Mouse (Mus musculus) heart, embryonic 15.5 days (tissue): ENCODE measurements around the gene Gh. TPM values are rescaled to one million over a fixed set of nuclear protein-coding genes. Genes with fewer than 3 reads are reported as not detected.

Source experiments
- ATAC-seq: fragments of 200-750 bp; cut with Nextera tagmentation; replicated peaks from 2 replicates; pipeline ENCODE4 v1.8.0; 2017; ENCODE audit warnings: low read depth, moderate TSS enrichment; ENCODE audit not compliant: insufficient number of reproducible peaks, insufficient read depth, low FRiP score
- H3K27ac ChIP-seq: fragments of 300-500 bp; sonication (generic); 2 replicates; pipeline ENCODE4 v1.5.1; 2015; ENCODE audit warnings: mild to moderate bottlenecking, inconsistent platforms
- H3K27me3 ChIP-seq: fragments of 300-500 bp; sonication (generic); 2 replicates; pipeline ENCODE4 v1.6.1; 2015; ENCODE audit warnings: inconsistent platforms
- H3K36me3 ChIP-seq: fragments of 300-500 bp; sonication (generic); 2 replicates; pipeline ENCODE4 v1.6.1; 2015; ENCODE audit warnings: mild to moderate bottlenecking, inconsistent platforms
- H3K4me1 ChIP-seq: fragments of 300-500 bp; sonication (generic); replicated peaks from 2 replicates; pipeline ENCODE4 v1.6.1; 2015; ENCODE audit warnings: inconsistent platforms
- H3K4me2 ChIP-seq: fragments of 300-500 bp; sonication (generic); 2 replicates; pipeline ENCODE4 v1.6.1; 2015; ENCODE audit warnings: inconsistent platforms, mild to moderate bottlenecking, moderate library complexity
- H3K4me3 ChIP-seq: fragments of 300-500 bp; sonication (generic); 2 replicates; pipeline ENCODE4 v1.5.1; 2015; ENCODE audit warnings: mild to moderate bottlenecking, inconsistent platforms
- H3K9ac ChIP-seq: fragments of 300-500 bp; sonication (generic); 2 replicates; pipeline ENCODE4 v1.6.1; 2015; ENCODE audit warnings: mild to moderate bottlenecking, inconsistent platforms
- H3K9me3 ChIP-seq: fragments of 300-500 bp; sonication (generic); replicated peaks from 2 replicates; pipeline ENCODE4 v1.6.1; 2016; ENCODE audit warnings: inconsistent platforms
- WGBS: fragments of 180-500 bp; shearing (Covaris S2); methylation state at CpG from one replicate; pipeline ENCODE4 v1.1.7; 2015; ENCODE audit warnings: mixed read lengths; 5-methylcytosine and 5-hydroxymethylcytosine counted together
- polyA plus RNA-seq: library from polyadenylated mRNA; unstranded; fragments of >200 nt; fragmentation: Nextera tagmentation; extraction: Ambion mirVana; gene quantifications from 2 replicates; pipeline ENCODE4 v1.2.1, GENCODE M21; 2015

Gene Gh
- polyA plus RNA-seq, 1 experiment from 2014 or later: not detected

DNA sequence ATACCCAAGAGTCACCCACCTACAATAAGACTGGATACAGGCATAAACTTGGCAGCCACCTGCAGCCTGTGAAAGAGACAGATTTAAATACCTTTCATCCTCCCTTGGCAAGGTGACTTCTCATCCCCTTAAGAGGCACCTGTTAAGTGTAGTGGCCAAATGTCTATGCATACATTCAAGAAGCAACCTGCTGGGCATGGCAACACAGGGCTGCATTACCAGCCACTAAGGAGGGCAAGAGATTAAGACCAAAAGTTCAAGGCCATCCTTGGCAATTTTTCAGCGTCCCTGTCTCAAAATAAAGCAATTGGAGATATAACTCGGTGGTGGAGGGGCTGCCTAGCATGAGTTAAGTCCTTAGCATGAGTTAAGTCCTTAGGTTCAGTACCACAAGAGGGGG lies 46.9 kb downstream of the Gh start:
- ATAC-seq: no peak
- peaks cover 23% of the 10 kb centered on the region for H3K4me1 ChIP-seq
- 8% methylated on average over 2 of the region's 2 CpGs for WGBS
- peaks cover 51% of the 10 kb centered on the region for H3K36me3 ChIP-seq
- H3K27ac ChIP-seq: no peak overlapping the region
- peak overlapping the region; percentile 70 for H3K9ac ChIP-seq
- peak overlapping the region; percentile 94 for H3K4me2 ChIP-seq
- no peaks in the 10 kb centered on the region for H3K9me3 ChIP-seq
- peak overlapping the region; percentile 93 for H3K4me3 ChIP-seq
- H3K27me3 ChIP-seq: no peaks in the 10 kb centered on the region

Other genes starting within 250 kb of the Gh start
- 10.1 and 11.5 TPM in 2 replicates for gene Taco1, start 235.8 kb downstream of the Gh start, polyA plus RNA-seq
- 19.2 and 24.9 TPM in 2 replicates for gene Map3k3, start 217.3 kb downstream of the Gh start, polyA plus RNA-seq
- gene Gm10840, start 141.0 kb downstream of the Gh start, polyA plus RNA-seq: not detected in 2 replicates
- 75.9 and 110 TPM in 2 replicates for gene Limd2, start 141.0 kb downstream of the Gh start, polyA plus RNA-seq
- gene Strada, start 99.7 kb downstream of the Gh start, polyA plus RNA-seq: 16.5 and 20.0 TPM in 2 replicates
- 87.3 and 88.2 TPM in 2 replicates for gene Ccdc47, start 85.5 kb downstream of the Gh start, polyA plus RNA-seq
- 41.1 and 47.3 TPM in 2 replicates for gene Ddx42, start 84.9 kb downstream of the Gh start, polyA plus RNA-seq
- gene Ftsj3, start 45.8 kb downstream of the Gh start, polyA plus RNA-seq: 31.1 and 37.5 TPM in 2 replicates
- 195 and 215 TPM in 2 replicates for gene Psmc5, start 45.7 kb downstream of the Gh start, polyA plus RNA-seq
- 18.2 and 35.7 TPM in 2 replicates for gene Smarcd2, start 28.9 kb downstream of the Gh start, polyA plus RNA-seq
- gene Tcam1, start 25.2 kb downstream of the Gh start, polyA plus RNA-seq: 0.34 TPM in 1 of 2 replicates, not detected in the other
- gene Cd79b, start 12.9 kb upstream of the Gh start, polyA plus RNA-seq: 1.0 and 2.8 TPM in 2 replicates
- 0.06 and 0.24 TPM in 2 replicates for gene Scn4a, start 51.4 kb upstream of the Gh start, polyA plus RNA-seq
- gene Prr29, start 63.6 kb upstream of the Gh start, polyA plus RNA-seq: 0.44 and 0.62 TPM in 2 replicates
- gene Icam2, start 86.2 kb upstream of the Gh start, polyA plus RNA-seq: 79.4 and 87.1 TPM in 2 replicates
- 3.8 and 5.2 TPM in 2 replicates for gene Ern1, start 186.0 kb upstream of the Gh start, polyA plus RNA-seq